In genomic region chr5:81909368-81909767, GRCm38 (mm10) we compare ENCODE assay signal across 25 mouse cellular contexts.
DNase-seq lines count a peak whose midpoint lies in the region; ATAC-seq and TF ChIP-seq lines count a peak whose summit lies in the region.
"Had no signal": no experiment of that assay in that cellular context is flagged by ENCODE, and none has a peak within 500 bp of the region (broad histone marks: within the 10 kb centered on the region; RNA-seq: fewer than 3 reads in every experiment).

No protein-coding gene starts in this region.

- ATAC-seq in embryonic facial prominence, embryonic 11.5 days (replicated peaks; ENCODE audit: insufficient number of reproducible peaks, low FRiP score, low TSS enrichment, low read depth): no peak
- ATAC-seq in kidney, postnatal 0 days (replicated peaks; ENCODE audit: low FRiP score, low read depth): no peak
- no peak for ATAC-seq in kidney, embryonic 16.5 days (ENCODE audit: low FRiP score, low TSS enrichment)
- no peak for ATAC-seq in stomach, embryonic 16.5 days (ENCODE audit: insufficient read depth, low FRiP score)
- ATAC-seq in stomach, postnatal 0 days (ENCODE audit: low FRiP score, low TSS enrichment): no peak
- ATAC-seq: hindbrain, postnatal 0 days; inflammation-experienced regulatory T-cells, adult 6 months; Patski had no signal

- H3K27me3 ChIP-seq in embryonic facial prominence, embryonic 11.5 days (ENCODE audit: control insufficient read depth, insufficient read depth, low read length): no peaks in the 10 kb centered on the region
- H3K27me3 ChIP-seq in embryonic facial prominence, embryonic 10.5 days (replicated peaks; ENCODE audit: low read depth, poor library complexity, severe bottlenecking): no peaks in the 10 kb centered on the region
- H3K27me3 ChIP-seq in kidney, postnatal 0 days (ENCODE audit: insufficient read depth, low read length): no peaks in the 10 kb centered on the region
- H3K27me3 ChIP-seq in kidney, embryonic 16.5 days (ENCODE audit: insufficient read depth, low read length): no peaks in the 10 kb centered on the region
- H3K27me3 ChIP-seq in stomach, embryonic 16.5 days (ENCODE audit: control insufficient read depth, insufficient read depth, low read length): no peaks in the 10 kb centered on the region
- no peaks in the 10 kb centered on the region for H3K27me3 ChIP-seq in stomach, postnatal 0 days (ENCODE audit: control insufficient read depth, insufficient read depth, low read length)
- H3K27me3 ChIP-seq: CH12.LX; forebrain, embryonic 13.5 days; heart, embryonic 13.5 days; Patski had no signal

- no peak overlapping the region for H3K27ac ChIP-seq in embryonic facial prominence, embryonic 11.5 days (replicated peaks; ENCODE audit: low read depth, low read length)
- H3K27ac ChIP-seq in embryonic facial prominence, embryonic 10.5 days (replicated peaks): no peak overlapping the region
- no peak overlapping the region for H3K27ac ChIP-seq in kidney, postnatal 0 days
- H3K27ac ChIP-seq in kidney, embryonic 16.5 days (ENCODE audit: low read length): no peak overlapping the region; the same call in 1 of the 2 replicates
- H3K27ac ChIP-seq in stomach, embryonic 16.5 days (ENCODE audit: low read length): no peak overlapping the region; the same call in 1 of the 2 replicates
- H3K27ac ChIP-seq in stomach, postnatal 0 days (replicated peaks): no peak overlapping the region
- H3K27ac ChIP-seq: forebrain, embryonic 10.5 days; forebrain, embryonic 13.5 days; heart, adult 2 months; heart, embryonic 10.5 days; heart, embryonic 13.5 days; hindbrain, embryonic 14.5 days; hindbrain, postnatal 0 days had no signal

- TF ChIP-seq CTCF in kidney, postnatal 0 days (IDR thresholded peaks at IDR 0.05; ENCODE audit: low read depth): no peak
- no peak for TF ChIP-seq CTCF in stomach, postnatal 0 days (IDR thresholded peaks at IDR 0.05; ENCODE audit: low read depth)

- no peaks in the 10 kb centered on the region for H3K9me3 ChIP-seq in embryonic facial prominence, embryonic 11.5 days (replicated peaks; ENCODE audit: control insufficient read depth, low read length)
- no peaks in the 10 kb centered on the region for H3K9me3 ChIP-seq in embryonic facial prominence, embryonic 10.5 days
- no peaks in the 10 kb centered on the region for H3K9me3 ChIP-seq in kidney, postnatal 0 days (replicated peaks; ENCODE audit: low read length)
- no peaks in the 10 kb centered on the region for H3K9me3 ChIP-seq in kidney, embryonic 16.5 days (ENCODE audit: low read length)
- H3K9me3 ChIP-seq in stomach, embryonic 16.5 days (replicated peaks; ENCODE audit: control insufficient read depth, low read length): no peaks in the 10 kb centered on the region
- no peaks in the 10 kb centered on the region for H3K9me3 ChIP-seq in stomach, postnatal 0 days (ENCODE audit: control insufficient read depth, low read length)
- H3K9me3 ChIP-seq: forebrain, embryonic 10.5 days; forebrain, embryonic 13.5 days; G1E; heart, embryonic 10.5 days; heart, embryonic 13.5 days had no signal

- no peaks in the 10 kb centered on the region; the same call in 1 of the 2 replicates for H3K4me1 ChIP-seq in embryonic facial prominence, embryonic 11.5 days (ENCODE audit: control insufficient read depth, insufficient read depth, low read length)
- peaks cover 18% of the 10 kb centered on the region for H3K4me1 ChIP-seq in embryonic facial prominence, embryonic 10.5 days
- H3K4me1 ChIP-seq in kidney, postnatal 0 days (replicated peaks; ENCODE audit: insufficient read depth, low read length): no peaks in the 10 kb centered on the region
- peaks cover 8% of the 10 kb centered on the region; the same call in 1 of the 2 replicates for H3K4me1 ChIP-seq in kidney, embryonic 16.5 days (ENCODE audit: insufficient read depth, low read length)
- peaks cover 8% of the 10 kb centered on the region for H3K4me1 ChIP-seq in stomach, embryonic 16.5 days (ENCODE audit: control insufficient read depth, insufficient read depth, low read length)
- H3K4me1 ChIP-seq in stomach, postnatal 0 days (replicated peaks; ENCODE audit: control insufficient read depth, insufficient read depth): no peaks in the 10 kb centered on the region
- H3K4me1 ChIP-seq: heart, embryonic 10.5 days; heart, embryonic 13.5 days had no signal

- TF ChIP-seq EP300 in stomach, postnatal 0 days (optimal IDR thresholded peaks at IDR 0.05): no peak

- WGBS in embryonic facial prominence, embryonic 11.5 days: 46% methylated on average over 6 of the region's 6 CpGs
- WGBS in embryonic facial prominence, embryonic 10.5 days: 59% methylated on average over 6 of the region's 6 CpGs
- WGBS in kidney, postnatal 0 days: 32% methylated on average over 6 of the region's 6 CpGs
- WGBS in kidney, embryonic 16.5 days: 27% methylated on average over 6 of the region's 6 CpGs
- WGBS in stomach, embryonic 16.5 days: 41% methylated on average over 6 of the region's 6 CpGs
- WGBS in stomach, postnatal 0 days: 33% methylated on average over 6 of the region's 6 CpGs

- no peak overlapping the region for H3K4me2 ChIP-seq in embryonic facial prominence, embryonic 11.5 days (ENCODE audit: low read depth, low read length)
- H3K4me2 ChIP-seq in kidney, postnatal 0 days (ENCODE audit: low read length): no peak overlapping the region
- no peak overlapping the region for H3K4me2 ChIP-seq in kidney, embryonic 16.5 days (replicated peaks; ENCODE audit: low read depth, low read length)
- H3K4me2 ChIP-seq in stomach, embryonic 16.5 days (ENCODE audit: low read depth, low read length): 0 out of 2 replicates have a peak overlapping the region, but pooled peaks have one; percentile 8
- no peak overlapping the region for H3K4me2 ChIP-seq in stomach, postnatal 0 days (replicated peaks; ENCODE audit: low read depth)
- H3K4me2 ChIP-seq: heart, embryonic 13.5 days had no signal

- H3K4me3 ChIP-seq in embryonic facial prominence, embryonic 11.5 days (ENCODE audit: low read depth, low read length): no peak overlapping the region
- no peak overlapping the region for H3K4me3 ChIP-seq in embryonic facial prominence, embryonic 10.5 days
- no peak overlapping the region for H3K4me3 ChIP-seq in kidney, postnatal 0 days (replicated peaks; ENCODE audit: low read depth, low read length)
- H3K4me3 ChIP-seq in kidney, embryonic 16.5 days (ENCODE audit: low read length): no peak overlapping the region
- H3K4me3 ChIP-seq in stomach, embryonic 16.5 days (replicated peaks; ENCODE audit: low read length): no peak overlapping the region
- no peak overlapping the region for H3K4me3 ChIP-seq in stomach, postnatal 0 days (ENCODE audit: low read depth, low read length)
- H3K4me3 ChIP-seq: forebrain, embryonic 10.5 days; forebrain, embryonic 13.5 days; heart, adult 2 months; heart, embryonic 10.5 days; heart, embryonic 13.5 days had no signal

- H3K9ac ChIP-seq in embryonic facial prominence, embryonic 11.5 days (replicated peaks; ENCODE audit: low read length): no peak overlapping the region
- H3K9ac ChIP-seq in kidney, postnatal 0 days (ENCODE audit: low read depth, low read length): no peak overlapping the region
- no peak overlapping the region for H3K9ac ChIP-seq in kidney, embryonic 16.5 days (replicated peaks; ENCODE audit: low read length)
- no peak overlapping the region for H3K9ac ChIP-seq in stomach, embryonic 16.5 days (ENCODE audit: low read length)
- no peak overlapping the region for H3K9ac ChIP-seq in stomach, postnatal 0 days (ENCODE audit: low read length)
- H3K9ac ChIP-seq: forebrain, embryonic 13.5 days; heart, embryonic 13.5 days; hindbrain, embryonic 14.5 days had no signal

- DNase-seq in embryonic facial prominence, embryonic 11.5 days (ENCODE audit: low spot score): peak; percentile 21
- no peak for DNase-seq in embryonic facial prominence, embryonic 10.5 days (ENCODE audit: low spot score)
- peak; percentile 33 for DNase-seq in kidney, postnatal 0 days (ENCODE audit: low spot score)
- no peak for DNase-seq in stomach, postnatal 0 days (ENCODE audit: low spot score)
- DNase-seq: B cell, adult 2 months; cerebellum, adult 11-12 months; cerebellum, adult 8-10 months; cerebellum, postnatal 10 days; cerebellum, postnatal 36 days; gastrocnemius, postnatal 10 days; gastrocnemius, postnatal 36 days; heart, adult 2 months; heart, postnatal 4 days had no signal

- H3K36me3 ChIP-seq in embryonic facial prominence, embryonic 11.5 days (replicated peaks; ENCODE audit: control insufficient read depth, insufficient read depth, low read depth, low read length): no peaks in the 10 kb centered on the region
- no peaks in the 10 kb centered on the region for H3K36me3 ChIP-seq in embryonic facial prominence, embryonic 10.5 days (replicated peaks)
- no peaks in the 10 kb centered on the region for H3K36me3 ChIP-seq in kidney, postnatal 0 days (ENCODE audit: insufficient read depth, low read length)
- no peaks in the 10 kb centered on the region for H3K36me3 ChIP-seq in kidney, embryonic 16.5 days (ENCODE audit: insufficient read depth, low read length)
- H3K36me3 ChIP-seq in stomach, embryonic 16.5 days (ENCODE audit: control insufficient read depth, insufficient read depth, low read length): no peaks in the 10 kb centered on the region
- no peaks in the 10 kb centered on the region for H3K36me3 ChIP-seq in stomach, postnatal 0 days (ENCODE audit: control insufficient read depth, insufficient read depth, low read length)
- H3K36me3 ChIP-seq: forebrain, embryonic 10.5 days; G1E; heart, embryonic 10.5 days; heart, embryonic 13.5 days had no signal

Comparison
In these comparisons a context has a peak if more than half of its experiments do, and no peak if none do; other contexts are left out.
1. DNase-seq: peak in embryonic facial prominence, embryonic 11.5 days (single experiment) and kidney, postnatal 0 days (single experiment); none in embryonic facial prominence, embryonic 10.5 days (single experiment) and stomach, postnatal 0 days (single experiment).